Comparison of ENCODE assay signal across 24 mouse cellular contexts in the genomic region with DNA sequence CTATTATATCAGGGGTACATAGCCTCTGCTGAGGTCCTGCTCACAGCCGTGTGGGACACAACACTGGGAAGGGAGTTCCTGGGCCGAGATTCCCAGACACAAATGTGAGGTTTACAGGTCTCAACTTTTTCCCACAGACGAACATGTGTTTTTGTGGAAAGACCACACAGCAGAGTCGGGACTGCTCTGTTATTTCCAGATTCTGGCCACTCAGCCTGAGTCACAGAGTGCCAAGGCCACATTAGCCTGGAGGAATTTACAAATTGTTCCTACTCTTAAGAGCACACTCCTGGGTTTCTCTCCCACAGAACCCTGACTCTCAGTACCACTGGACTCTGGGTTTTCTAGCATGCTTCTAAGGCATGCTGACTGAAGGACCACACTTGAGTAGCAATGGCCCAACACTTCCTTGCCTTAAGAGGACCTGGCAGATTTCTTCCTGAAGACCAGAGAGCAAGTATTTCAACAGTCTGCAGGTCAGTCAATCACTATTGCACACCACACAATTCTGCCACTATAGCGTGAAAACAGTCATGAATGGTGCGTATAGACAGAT. TPM values are rescaled to one million over a fixed set of nuclear protein-coding genes. Genes with fewer than 3 reads are reported as not detected.
A peak's percentile ranks its signal among the peaks of the same experiment; 100 is the strongest.
DNase-seq lines count a peak whose midpoint lies in the region; ATAC-seq and TF ChIP-seq lines count a peak whose summit lies in the region.
"Had no signal": no experiment of that assay in that cellular context is flagged by ENCODE, and none has a peak within 500 bp of the region (broad histone marks: within the 10 kb centered on the region; RNA-seq: fewer than 3 reads in every experiment).

No protein-coding gene starts in this region.

- peaks cover 44% of the 10 kb centered on the region for H3K36me3 ChIP-seq in embryonic facial prominence, embryonic 15.5 days

- no peak overlapping the region for H3K4me2 ChIP-seq in embryonic facial prominence, embryonic 15.5 days (replicated peaks)
- H3K4me2 ChIP-seq: heart, embryonic 13.5 days; hindbrain, embryonic 13.5 days; midbrain, embryonic 11.5 days; neural tube, embryonic 15.5 days; stomach, embryonic 15.5 days had no signal

- H3K4me1 ChIP-seq in lung, adult 2 months (ENCODE audit: control insufficient read depth, insufficient read depth, low read length), result no peaks in the 10 kb centered on the region; the same call in 1 of the 2 replicates
- H3K4me1 ChIP-seq in embryonic facial prominence, embryonic 15.5 days, result no peaks in the 10 kb centered on the region
- H3K4me1 ChIP-seq: hindbrain, embryonic 13.5 days; neural tube, embryonic 15.5 days; stomach, embryonic 15.5 days had no signal

- no peak overlapping the region for H3K4me3 ChIP-seq in lung, adult 2 months (replicated peaks; ENCODE audit: extremely low read depth, low read depth, low read length)
- H3K4me3 ChIP-seq in embryonic facial prominence, embryonic 15.5 days (replicated peaks), result no peak overlapping the region
- H3K4me3 ChIP-seq: heart, adult 2 months; heart, embryonic 13.5 days; hindbrain, embryonic 13.5 days; neural tube, embryonic 15.5 days; stomach, embryonic 15.5 days had no signal

- DNase-seq in adrenal gland, adult (ENCODE audit: inconsistent age in 2 of 2, low spot score in 1 of 2), result peak; percentile 77 to 87
- no peak for DNase-seq in adrenal gland, postnatal 4 days (ENCODE audit: low spot score in 2 of 2)
- peak; percentile 17 for DNase-seq in lung, adult 2 months
- DNase-seq in lung, postnatal 4 days, result no peak
- no peak for DNase-seq in left cerebral cortex, adult 8-10 months (ENCODE audit: low spot score in 2 of 2)
- DNase-seq in liver, result no peak
- DNase-seq: cerebellum, adult 9-10 months; forebrain, postnatal 0 days; gastrocnemius, postnatal 14 days; heart, adult 2 months; heart, postnatal 14 days; kidney, adult 2 months; right cerebral cortex, adult 18-20 months; right cerebral cortex, postnatal 4 days; thymus, adult 18-20 months; thymus, postnatal 36 days had no signal

- no peak for TF ChIP-seq POLR2A in lung, adult 2 months (IDR thresholded peaks at IDR 0.05; ENCODE audit: borderline replicate concordance, extremely low read depth, low read depth, low read length)

- 71% methylated on average over 6 of the region's 6 CpGs for WGBS in lung, adult 2 months
- WGBS in embryonic facial prominence, embryonic 15.5 days, result 76% methylated on average over 6 of the region's 6 CpGs

- H3K9ac ChIP-seq in embryonic facial prominence, embryonic 15.5 days, result no peak overlapping the region
- H3K9ac ChIP-seq: forebrain, postnatal 0 days; heart, embryonic 13.5 days; hindbrain, embryonic 13.5 days; liver, embryonic 14.5 days; neural tube, embryonic 15.5 days; stomach, embryonic 15.5 days had no signal

- H3K27me3 ChIP-seq in embryonic facial prominence, embryonic 15.5 days, result no peaks in the 10 kb centered on the region
- H3K27me3 ChIP-seq: heart, embryonic 13.5 days; hindbrain, embryonic 13.5 days; neural tube, embryonic 15.5 days; stomach, embryonic 15.5 days had no signal

- H3K9me3 ChIP-seq in embryonic facial prominence, embryonic 15.5 days (replicated peaks), result no peaks in the 10 kb centered on the region
- H3K9me3 ChIP-seq: heart, embryonic 13.5 days; hindbrain, embryonic 13.5 days; neural tube, embryonic 15.5 days; stomach, embryonic 15.5 days had no signal

- TF ChIP-seq CTCF in lung, adult 2 months (IDR thresholded peaks at IDR 0.05; ENCODE audit: insufficient read depth, low read length), result no peak

- ATAC-seq in embryonic facial prominence, embryonic 15.5 days (ENCODE audit: insufficient number of reproducible peaks, low FRiP score, low TSS enrichment, low read depth), result no peak
- ATAC-seq: forebrain, postnatal 0 days had no signal

- H3K27ac ChIP-seq in embryonic facial prominence, embryonic 15.5 days (replicated peaks), result 0 out of 2 replicates have a peak overlapping the region, but pooled peaks have one; percentile 2
- H3K27ac ChIP-seq: heart, adult 2 months; heart, embryonic 13.5 days; hindbrain, embryonic 13.5 days; kidney, postnatal 0 days; liver, embryonic 14.5 days; neural tube, embryonic 15.5 days; stomach, embryonic 15.5 days had no signal

RNA-seq across cellular contexts. Expression of gene Fancc, which starts 10.0 kb away (rescaled TPM):
- 10 to 100 TPM; 17.1 to 18.9 TPM for total RNA-seq in adrenal gland, postnatal 4 days (2021)
- polyA plus RNA-seq in lung, adult 2 months (2012; rRNA removed), result 12.6 and 18.6 TPM in 2 replicates
- polyA plus RNA-seq in embryonic facial prominence, embryonic 15.5 days (2015; fragmentation: Nextera tagmentation; extraction: Ambion mirVana), result 22.8 and 22.9 TPM in 2 replicates
- total RNA-seq in left cerebral cortex, adult 8-10 months (2022), result 10 to 100 TPM; 10.5 to 12.1 (median 10.6) TPM

Comparison
In these comparisons a context has a peak if more than half of its experiments do, and no peak if none do; other contexts are left out.
1. DNase-seq: peak in adrenal gland, adult (2 of 2) and lung, adult 2 months (single experiment); none in adrenal gland, postnatal 4 days (0 of 2), lung, postnatal 4 days (0 of 2), left cerebral cortex, adult 8-10 months (0 of 2) and liver (single experiment).